Mouse (Mus musculus): ENCODE data around the gene E330021D16Rik.

DNA sequence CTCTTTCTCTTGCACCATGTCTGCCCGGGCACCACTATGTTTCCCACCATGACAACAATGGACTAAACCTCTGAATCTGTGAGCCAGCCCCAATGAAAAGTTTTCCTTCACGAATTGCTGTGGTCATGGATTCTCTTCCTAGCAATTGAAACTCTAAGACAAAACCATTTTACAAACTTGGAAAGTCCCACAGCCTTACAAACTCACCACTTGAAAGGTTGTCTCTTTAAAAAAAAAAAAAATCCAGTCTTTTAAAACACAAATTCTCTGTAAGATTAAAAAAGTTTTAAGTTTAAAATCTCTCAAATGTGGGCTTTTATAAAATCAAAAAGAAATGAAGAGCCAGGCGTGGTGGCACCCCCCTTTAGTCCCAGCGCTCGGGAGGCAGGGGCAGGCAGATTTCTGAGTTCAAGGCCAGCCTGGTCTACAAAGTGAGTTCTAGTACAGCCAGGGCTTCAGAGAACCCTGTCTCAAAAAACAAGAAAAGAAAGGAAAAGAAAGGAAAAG is 1.5 kb downstream of the E330021D16Rik start:
- TF ChIP-seq POLR2A (IDR thresholded peaks at IDR 0.05; ENCODE audit: control insufficient read depth, extremely low read depth, insufficient read depth, low read length, poor library complexity) (no peak), CTCF (IDR thresholded peaks at IDR 0.05; ENCODE audit: borderline replicate concordance, control insufficient read depth, extremely low read depth, insufficient read depth, low read length, poor library complexity) (no peak)
